Mouse (Mus musculus): ENCODE measurements around the gene Ccser2. TPM values are rescaled to one million over a fixed set of nuclear protein-coding genes. Genes with fewer than 3 reads are reported as not detected.
A peak's percentile ranks its signal among the peaks of the same experiment; 100 is the strongest.

The Ccser2 gene
- total and polyA plus RNA-seq, 2 experiments from 2014 or later = 98.3 to 101 TPM

DNA sequence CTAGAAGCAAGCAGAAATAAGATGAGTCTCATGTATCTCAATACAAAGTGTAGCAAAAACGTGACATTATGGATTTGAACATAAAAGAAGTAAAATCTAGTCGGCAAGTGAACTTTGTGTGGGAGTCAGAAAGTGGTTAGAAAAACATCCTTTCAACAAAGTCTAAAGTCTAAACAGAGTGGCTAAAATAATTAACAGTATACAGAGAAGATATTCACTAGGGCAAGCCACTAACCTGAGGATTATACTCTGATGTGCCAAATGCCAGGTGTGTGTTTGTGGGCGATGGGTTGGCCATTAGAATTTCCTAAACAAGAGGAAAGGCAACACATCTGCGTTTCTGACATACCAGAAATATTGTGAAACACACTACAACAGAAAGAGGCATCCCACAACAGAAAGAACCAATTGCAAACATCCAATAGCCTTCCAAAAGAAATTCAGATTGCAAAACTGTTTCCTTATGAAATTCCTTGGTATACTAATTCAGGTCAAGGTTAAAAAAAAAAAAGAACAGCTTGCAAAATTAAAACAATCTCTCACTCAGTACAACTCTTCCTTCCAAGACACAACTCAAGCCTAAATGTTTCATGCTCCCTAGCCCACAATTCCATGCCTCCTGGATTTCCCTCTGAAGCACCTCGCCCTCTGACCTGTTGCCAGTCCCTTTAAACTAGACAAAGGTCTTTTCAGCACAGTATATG, 47.1 kb downstream of the Ccser2 start:
- Histone ChIP-seq H3K36me3 (ENCODE audit: insufficient read depth) (peaks cover 22% of the 10 kb centered on the region), H3K4me2 (ENCODE audit: low read depth) (no peak overlapping the region), H3K9me3 (ENCODE audit: low read length) (no peaks in the 10 kb centered on the region), H3K4me3 (ENCODE audit: low read depth, low read length) (no peak overlapping the region), H3K9ac (no peak overlapping the region), H3K4me1 (ENCODE audit: insufficient read depth) (no peaks in the 10 kb centered on the region), H3K27ac (ENCODE audit: low read depth, low read length) (no peak overlapping the region), H3K27me3 (ENCODE audit: insufficient read depth, low read length) (no peaks in the 10 kb centered on the region)
- no peak for DNase-seq
- 91% methylated on average over 5 of the region's 5 CpGs for WGBS
- ATAC-seq = no peak
- TF ChIP-seq CTCF (IDR thresholded peaks at IDR 0.05; ENCODE audit: low read depth) = no peak

DNA sequence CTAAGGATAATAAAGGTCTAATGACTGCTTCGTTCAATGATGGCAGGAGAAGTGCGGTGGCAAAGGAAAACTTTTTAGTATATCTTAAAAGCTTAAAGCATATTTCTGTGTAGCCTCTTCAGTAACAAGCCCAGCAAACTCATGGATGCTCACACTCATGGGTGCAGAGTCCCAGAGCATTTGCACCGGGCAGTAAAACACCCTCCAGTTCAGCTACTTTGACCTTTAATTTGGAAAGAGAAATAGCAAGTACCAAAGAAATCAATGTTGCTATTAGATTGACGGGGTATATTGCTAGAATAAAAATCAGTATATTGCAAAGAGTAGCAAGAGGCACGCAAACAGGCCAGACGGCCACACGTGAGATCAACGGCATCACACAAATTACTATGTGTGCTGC, 48.7 kb downstream of the Ccser2 start:
- Histone ChIP-seq H3K4me3 (ENCODE audit: low read depth, low read length) (no peak overlapping the region), H3K36me3 (ENCODE audit: insufficient read depth) (peaks cover 11% of the 10 kb centered on the region; the same call in 1 of the 2 replicates), H3K27ac (ENCODE audit: low read depth, low read length) (peak overlapping the region; percentile 76; the same call in 1 of the 2 replicates), H3K9me3 (ENCODE audit: low read length) (no peaks in the 10 kb centered on the region), H3K27me3 (ENCODE audit: insufficient read depth, low read length) (no peaks in the 10 kb centered on the region), H3K9ac (no peak overlapping the region), H3K4me2 (ENCODE audit: low read depth) (no peak overlapping the region), H3K4me1 (ENCODE audit: insufficient read depth) (no peaks in the 10 kb centered on the region)
- DNase-seq (no peak), ATAC-seq (no peak)
- no peak for TF ChIP-seq CTCF (IDR thresholded peaks at IDR 0.05; ENCODE audit: low read depth)
- 90% methylated on average over 8 of the region's 8 CpGs for WGBS

DNA sequence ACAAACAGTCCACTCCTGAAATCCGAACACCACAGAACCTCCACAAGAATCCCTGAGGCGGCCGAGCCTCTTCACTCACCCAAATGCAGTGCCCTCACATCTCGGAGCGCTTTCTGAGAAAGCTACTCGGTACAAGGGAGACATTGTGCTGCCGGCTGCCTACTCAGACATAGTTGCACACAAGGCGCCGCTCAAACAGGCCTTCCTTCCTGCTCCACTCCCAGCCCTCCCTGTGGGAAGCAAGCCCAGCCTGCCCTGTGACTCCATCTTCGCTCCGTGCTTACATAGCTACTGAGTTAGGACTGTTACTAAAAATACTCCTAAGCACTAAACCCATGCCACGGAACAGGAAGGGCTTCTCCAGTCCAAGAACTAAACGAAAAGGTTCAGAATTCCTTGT, 49.4 kb downstream of the Ccser2 start:
- 0 out of 2 replicates have a peak, but pooled peaks cover 8% of the 10 kb centered on the region for H3K36me3 ChIP-seq (ENCODE audit: insufficient read depth)
- DNase-seq = peak; percentile 71
- TF ChIP-seq CTCF (IDR thresholded peaks at IDR 0.05; ENCODE audit: low read depth) = no peak
- peak overlapping the region; percentile 40; the same call in 1 of the 2 replicates for H3K9ac ChIP-seq
- H3K27ac ChIP-seq (ENCODE audit: low read depth, low read length) = peak overlapping the region; percentile 76
- WGBS = 35% methylated on average over 13 of the region's 13 CpGs
- ATAC-seq = peak; percentile 93
- H3K4me2 ChIP-seq (ENCODE audit: low read depth) = peak overlapping the region; percentile 35
- H3K4me1 ChIP-seq (ENCODE audit: insufficient read depth) = no peaks in the 10 kb centered on the region
- no peaks in the 10 kb centered on the region for H3K27me3 ChIP-seq (ENCODE audit: insufficient read depth, low read length)
- H3K4me3 ChIP-seq (ENCODE audit: low read depth, low read length) = peak overlapping the region; percentile 16
- no peaks in the 10 kb centered on the region for H3K9me3 ChIP-seq (ENCODE audit: low read length)

DNA sequence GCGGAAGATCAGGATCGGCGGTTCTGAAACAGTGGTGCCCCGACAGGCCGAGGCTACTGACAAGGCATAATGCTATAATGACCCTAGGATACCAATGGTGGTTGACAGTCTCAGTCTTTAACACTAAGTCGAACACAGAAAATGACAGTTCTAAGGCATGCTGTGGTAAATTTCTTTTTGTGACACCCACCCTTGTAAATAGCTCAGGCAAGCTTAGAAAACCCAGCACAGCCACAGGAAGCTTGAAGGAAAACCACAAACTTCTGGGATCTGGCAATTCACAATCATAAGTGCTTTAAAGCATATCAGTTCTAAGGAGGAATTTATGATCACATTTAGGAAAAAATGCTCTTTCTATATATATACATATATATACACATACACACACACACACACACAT, 53.4 kb downstream of the Ccser2 start:
- no peak overlapping the region for H3K4me3 ChIP-seq (ENCODE audit: low read depth, low read length)
- no peak overlapping the region for H3K9ac ChIP-seq
- 0 out of 2 replicates have a peak, but pooled peaks cover 3% of the 10 kb centered on the region for H3K36me3 ChIP-seq (ENCODE audit: insufficient read depth)
- H3K9me3 ChIP-seq (ENCODE audit: low read length) = no peaks in the 10 kb centered on the region
- DNase-seq = no peak
- ATAC-seq = no peak
- no peak for TF ChIP-seq CTCF (IDR thresholded peaks at IDR 0.05; ENCODE audit: low read depth)
- no peaks in the 10 kb centered on the region for H3K4me1 ChIP-seq (ENCODE audit: insufficient read depth)
- WGBS = 97% methylated on average over 6 of the region's 6 CpGs
- no peak overlapping the region for H3K27ac ChIP-seq (ENCODE audit: low read depth, low read length)
- no peak overlapping the region for H3K4me2 ChIP-seq (ENCODE audit: low read depth)
- H3K27me3 ChIP-seq (ENCODE audit: insufficient read depth, low read length) = no peaks in the 10 kb centered on the region

DNA sequence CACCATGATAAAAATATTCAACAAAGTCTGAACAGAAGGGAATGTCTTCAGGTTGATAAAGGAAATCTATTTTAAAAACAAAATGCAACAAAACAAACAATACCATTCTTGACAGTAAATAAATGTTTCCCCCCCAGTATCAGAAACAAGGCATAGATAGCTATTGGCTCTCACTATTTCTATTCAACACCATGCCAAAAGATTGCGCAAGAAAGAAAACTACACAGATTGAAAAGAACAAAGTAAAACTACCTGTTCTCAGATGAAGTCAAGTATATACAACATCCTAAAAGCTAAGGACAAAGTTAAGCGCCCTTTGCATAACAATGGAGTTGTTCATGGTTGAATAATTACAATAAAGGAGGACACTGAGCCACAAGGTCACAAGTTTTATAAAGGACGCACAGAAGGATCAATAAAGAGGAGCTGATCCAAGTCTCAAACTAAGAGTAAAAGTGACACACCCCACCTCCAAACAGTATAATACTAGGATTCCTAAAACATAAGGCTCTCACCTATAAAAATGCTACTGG, 54.0 kb downstream of the Ccser2 start:
- no peak for TF ChIP-seq CTCF (IDR thresholded peaks at IDR 0.05; ENCODE audit: low read depth)
- no peaks in the 10 kb centered on the region for H3K27me3 ChIP-seq (ENCODE audit: insufficient read depth, low read length)
- no peak overlapping the region for H3K4me3 ChIP-seq (ENCODE audit: low read depth, low read length)
- ATAC-seq (no peak), DNase-seq (no peak)
- H3K36me3 ChIP-seq (ENCODE audit: insufficient read depth) = 0 out of 2 replicates have a peak, but pooled peaks cover 3% of the 10 kb centered on the region
- H3K27ac ChIP-seq (ENCODE audit: low read depth, low read length) = no peak overlapping the region
- H3K9me3 ChIP-seq (ENCODE audit: low read length) = no peaks in the 10 kb centered on the region
- H3K9ac ChIP-seq = no peak overlapping the region
- H3K4me1 ChIP-seq (ENCODE audit: insufficient read depth) = no peaks in the 10 kb centered on the region
- WGBS = 73% methylated on average over 3 of the region's 3 CpGs
- no peak overlapping the region for H3K4me2 ChIP-seq (ENCODE audit: low read depth)

DNA sequence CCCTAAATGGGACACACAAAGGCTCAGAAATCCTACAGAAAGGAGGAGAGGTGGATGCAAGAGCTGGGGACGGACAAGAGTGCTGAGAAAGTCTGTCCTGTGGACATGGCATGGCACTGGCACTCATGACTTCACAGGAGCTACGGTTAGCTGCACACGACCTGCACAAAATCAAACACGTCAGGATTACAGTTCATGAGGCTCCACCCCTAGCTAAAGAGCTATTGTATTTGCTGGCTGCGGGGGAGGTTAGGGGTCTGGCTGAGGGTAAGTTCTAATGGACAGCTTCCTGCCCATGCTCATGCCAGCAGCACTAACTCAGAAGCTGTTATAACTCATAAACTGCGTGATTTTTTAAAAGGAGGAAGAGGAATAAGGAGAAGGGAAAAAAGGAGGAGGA, 56.8 kb downstream of the Ccser2 start:
- TF ChIP-seq CTCF (IDR thresholded peaks at IDR 0.05; ENCODE audit: low read depth) = no peak
- H3K9ac ChIP-seq = no peak overlapping the region
- no peak overlapping the region for H3K4me2 ChIP-seq (ENCODE audit: low read depth)
- H3K27ac ChIP-seq (ENCODE audit: low read depth, low read length) = no peak overlapping the region
- DNase-seq (no peak), ATAC-seq (no peak)
- no peak overlapping the region for H3K4me3 ChIP-seq (ENCODE audit: low read depth, low read length)
- no peaks in the 10 kb centered on the region for H3K9me3 ChIP-seq (ENCODE audit: low read length)
- WGBS = 52% methylated on average over 6 of the region's 6 CpGs
- H3K4me1 ChIP-seq (ENCODE audit: insufficient read depth) = no peaks in the 10 kb centered on the region
- no peaks in the 10 kb centered on the region for H3K27me3 ChIP-seq (ENCODE audit: insufficient read depth, low read length)
- peaks cover 6% of the 10 kb centered on the region for H3K36me3 ChIP-seq (ENCODE audit: insufficient read depth)

DNA sequence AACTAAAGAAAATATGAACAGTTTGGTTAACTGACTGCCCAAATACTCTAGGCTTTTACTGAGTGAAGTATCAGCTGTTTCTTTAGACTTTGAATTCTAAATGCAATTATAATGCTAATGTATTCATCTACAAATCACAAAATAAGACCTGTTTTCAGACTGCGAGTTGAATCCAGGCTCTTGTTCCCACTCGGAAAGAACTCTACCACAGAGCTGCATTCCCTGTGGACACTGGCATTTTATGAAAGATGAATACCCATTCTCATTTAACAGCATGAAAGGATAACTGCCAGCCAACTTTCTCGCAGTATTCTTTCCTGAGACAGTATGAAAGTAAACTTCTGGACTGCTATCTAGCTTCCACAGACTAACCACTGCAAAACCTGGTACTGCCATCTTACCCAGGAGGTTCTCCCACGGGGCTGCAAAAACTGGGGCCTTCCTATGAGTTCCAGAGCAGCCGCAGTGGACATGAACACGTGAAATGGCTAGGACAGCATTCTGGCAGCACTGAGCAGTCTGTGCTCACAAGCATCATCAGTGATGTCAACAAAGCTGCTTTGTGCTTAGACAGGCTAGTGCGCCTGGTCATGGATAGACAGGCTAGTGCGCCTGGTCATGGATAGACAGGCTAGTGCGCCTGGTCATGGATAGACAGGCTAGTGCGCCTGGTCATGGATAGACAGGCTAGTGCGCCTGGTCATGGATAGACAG, 62.6 kb downstream of the Ccser2 start:
- peak; percentile 2 for DNase-seq
- no peak; the same call in 1 of the 2 replicates for ATAC-seq
- Histone ChIP-seq H3K4me2 (ENCODE audit: low read depth) (no peak overlapping the region), H3K27me3 (ENCODE audit: insufficient read depth, low read length) (no peaks in the 10 kb centered on the region), H3K36me3 (ENCODE audit: insufficient read depth) (peaks cover 6% of the 10 kb centered on the region), H3K27ac (ENCODE audit: low read depth, low read length) (no peak overlapping the region), H3K4me1 (ENCODE audit: insufficient read depth) (no peaks in the 10 kb centered on the region), H3K9ac (no peak overlapping the region), H3K4me3 (ENCODE audit: low read depth, low read length) (no peak overlapping the region), H3K9me3 (ENCODE audit: low read length) (no peaks in the 10 kb centered on the region)
- WGBS = 43% methylated on average over 8 of the region's 11 CpGs
- no peak for TF ChIP-seq CTCF (IDR thresholded peaks at IDR 0.05; ENCODE audit: low read depth)

Data from forebrain, postnatal 0 days (tissue).